Mouse (Mus musculus): Measurements from ENCODE around the gene 1810062G17Rik. TPM values are rescaled to one million over a fixed set of nuclear protein-coding genes. Genes with fewer than 3 reads are reported as not detected.

Gene 1810062G17Rik
- total RNA-seq (2012; rRNA removed) (1.0 and 1.5 TPM in 2 replicates), polyA plus RNA-seq (2012; ENCODE audit: insufficient read depth in 1 of 2, insufficient read length in 2 of 2, low read depth in 1 of 2, low replicate concordance in 2 of 2, missing spikeins in 1 of 2) (1 to 10 TPM in 1 of 2 experiments, not detected in 1; 2.3 TPM)

- peak within 1 kb of the TSS; percentile 75 for H3K27ac ChIP-seq (ENCODE audit: control insufficient read depth, low read depth, low read length)
- no peaks in the 10 kb centered on the region; the same call in 1 of the 2 replicates for H3K79me2 ChIP-seq (ENCODE audit: control insufficient read depth, insufficient read depth, low read length, poor library complexity)
- peaks cover 7 to 15% of the 10 kb centered on the region in 2 experiments for H3K4me1 ChIP-seq (ENCODE audit: control insufficient read depth in 1 of 2, insufficient read depth in 2 of 2, low read length in 2 of 2)
- peak within 1 kb of the TSS; percentile 74 to 97 for H3K4me3 ChIP-seq (ENCODE audit: control insufficient read depth in 1 of 2, insufficient read depth in 1 of 2, low read depth in 2 of 2, low read length in 2 of 2)
- DNase-seq (ENCODE audit: low read depth, low spot score), result peak; percentile 99
- H3K27me3 ChIP-seq (ENCODE audit: control insufficient read depth in 1 of 2, insufficient read depth in 2 of 2, low read length in 2 of 2), result no peaks in the 10 kb centered on the region
- H3K9ac ChIP-seq (ENCODE audit: control insufficient read depth, low read depth, low read length, poor library complexity, severe bottlenecking), result peak within 1 kb of the TSS; percentile 69
- peaks cover 0 to 17% of the 10 kb centered on the region in 2 experiments; a peak in 2 of 4 replicates for H3K36me3 ChIP-seq (ENCODE audit: control insufficient read depth in 1 of 2, insufficient read depth in 2 of 2, low read length in 2 of 2)
- H3K9me3 ChIP-seq (replicated peaks; ENCODE audit: insufficient read depth, low read length), result no peaks in the 10 kb centered on the region
- TF ChIP-seq POLR2A (IDR thresholded peaks at IDR 0.05; ENCODE audit: control insufficient read depth in 1 of 2, insufficient read depth in 1 of 2, low read depth in 1 of 2, low read length in 2 of 2, poor library complexity in 1 of 2), result peak; percentile 51 to 78; a peak in 3 of 4 replicates
- TF ChIP-seq RAD21 (IDR thresholded peaks at IDR 0.05; ENCODE audit: low read depth, low read length), result no peak
- 0 out of 2 replicates have a peak, but pooled peaks have one; percentile 9 for TF ChIP-seq MYC (IDR thresholded peaks at IDR 0.05; ENCODE audit: low read depth, low read length)
- peak; percentile 9; the same call in 1 of the 2 replicates for TF ChIP-seq MAX (IDR thresholded peaks at IDR 0.05; ENCODE audit: low read length)
- no peak for TF ChIP-seq CHD2 (IDR thresholded peaks at IDR 0.05; ENCODE audit: low read length)
- peak; percentile 71; the same call in 1 of the 2 replicates for TF ChIP-seq MXI1 (IDR thresholded peaks at IDR 0.05; ENCODE audit: low read depth, low read length)
- peak; percentile 100 for TF ChIP-seq NRF1 (IDR thresholded peaks at IDR 0.05; ENCODE audit: insufficient read depth, low read depth, low read length, poor library complexity, severe bottlenecking)
- TF ChIP-seq USF1 (IDR thresholded peaks at IDR 0.05; ENCODE audit: low read depth, low read length), result 0 out of 2 replicates have a peak, but pooled peaks have one; percentile 16
- TF ChIP-seq MEF2A (IDR thresholded peaks at IDR 0.05; ENCODE audit: extremely low read depth, insufficient replicate concordance, low read depth, low read length, poor library complexity, severe bottlenecking), result no peak
- 0 out of 2 replicates have a peak, but pooled peaks have one; percentile 48 for TF ChIP-seq ZMIZ1 (IDR thresholded peaks at IDR 0.05; ENCODE audit: low read depth, low read length)
- no peak for TF ChIP-seq ZKSCAN1 (IDR thresholded peaks at IDR 0.05; ENCODE audit: low read depth, low read length)
- TF ChIP-seq CTCF (IDR thresholded peaks at IDR 0.05 in 2 of 3, conservative IDR thresholded peaks at IDR 0.05 in 1 of 3; ENCODE audit: control insufficient read depth in 1 of 3, insufficient read depth in 1 of 3, low read depth in 2 of 3, low read length in 3 of 3, poor library complexity in 1 of 3, severe bottlenecking in 1 of 3), result peak in 2 of 3 experiments; percentile 26 to 33; a peak in 2 of 6 replicates
- no peak for TF ChIP-seq ELF1 (IDR thresholded peaks at IDR 0.05; ENCODE audit: low read depth, low read length)
- TF ChIP-seq BHLHE40 (IDR thresholded peaks at IDR 0.05; ENCODE audit: borderline replicate concordance, low read depth, low read length), result no peak
- no peak; the same call in 1 of the 2 replicates for TF ChIP-seq KAT2A (conservative IDR thresholded peaks at IDR 0.05; ENCODE audit: low read depth, low read length)
- peak; percentile 79 for TF ChIP-seq NELFE (IDR thresholded peaks at IDR 0.05; ENCODE audit: low read depth, low read length)
- TF ChIP-seq TBP (IDR thresholded peaks at IDR 0.05; ENCODE audit: low read depth, low read length), result 0 out of 2 replicates have a peak, but pooled peaks have one; percentile 13
- peak; percentile 16 for TF ChIP-seq ETS1 (IDR thresholded peaks at IDR 0.05; ENCODE audit: low read depth, low read length)
- TF ChIP-seq SIN3A (IDR thresholded peaks at IDR 0.05; ENCODE audit: low read length), result peak; percentile 69
- TF ChIP-seq POLR2AphosphoS2 (IDR thresholded peaks at IDR 0.05; ENCODE audit: low read length), result peak; percentile 79; the same call in 1 of the 2 replicates
- TF ChIP-seq TCF12 (IDR thresholded peaks at IDR 0.05; ENCODE audit: low read depth, low read length), result peak; percentile 32; the same call in 1 of the 2 replicates
- no peak for TF ChIP-seq GABPA (IDR thresholded peaks at IDR 0.05; ENCODE audit: low read depth, low read length)
Measured at GRCm38 (mm10) chr3:36475532-36476087, at the start of gene 1810062G17Rik, which contains the start of gene Anxa5. Gene 1810062G17Rik, plus strand, starts transcription at chr3:36475937. Gene Anxa5, minus strand, starts transcription at chr3:36475894.

Measured in MEL (cell line).